Mouse (Mus musculus) testis, adult 2 months (tissue): ENCODE data around the gene Cyp2u1.

Source experiments
- CTCF ChIP-seq: fragments of 200-500 bp; IDR thresholded peaks from 2 replicates; pipeline ENCODE4 v1.5.1; 2012; ENCODE audit warnings: low read depth, mild to moderate bottlenecking, inconsistent platforms, low read length, moderate library complexity; ENCODE audit not compliant: control insufficient read depth, insufficient read depth, insufficient replicate concordance
- POLR2A ChIP-seq: fragments of 200-500 bp; IDR thresholded peaks from 2 replicates; pipeline ENCODE4 v1.6.1; 2012; ENCODE audit warnings: low read depth, mild to moderate bottlenecking, inconsistent platforms, low read length, moderate library complexity; ENCODE audit not compliant: control insufficient read depth

DNA sequence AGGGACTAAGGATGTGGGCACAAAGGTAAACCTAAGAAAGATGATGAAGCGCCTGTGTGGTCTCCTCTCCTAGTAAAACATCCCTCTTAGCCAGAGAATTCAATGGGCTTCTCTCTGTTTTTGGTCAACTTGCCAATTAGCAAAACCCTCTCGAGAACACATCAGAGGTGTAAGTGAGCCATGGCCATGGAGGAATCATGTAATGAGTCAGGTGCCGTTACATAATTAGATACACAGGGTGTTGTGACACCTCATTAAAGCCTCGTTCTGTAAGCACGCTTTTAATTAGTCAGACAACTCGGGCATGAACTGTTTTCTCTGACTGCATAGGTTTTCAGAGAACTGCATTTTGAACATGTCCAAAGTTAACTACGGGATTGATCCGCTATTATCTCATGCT lies 33.6 kb upstream of the Cyp2u1 start:
- TF ChIP-seq POLR2A (no peak), CTCF (no peak)
